In genomic region chr4:128884711-128885095, GRCm38 (mm10) we compare ENCODE assay signal across 7 mouse cellular contexts. TPM values are rescaled to one million over a fixed set of nuclear protein-coding genes. Genes with fewer than 3 reads are reported as not detected.
DNase-seq lines count a peak whose midpoint lies in the region; ATAC-seq and TF ChIP-seq lines count a peak whose summit lies in the region.

No protein-coding gene starts in this region.

- no peaks in the 10 kb centered on the region; the same call in 1 of the 2 replicates for H3K9me3 ChIP-seq in lung, embryonic 14.5 days (ENCODE audit: low read depth, low read length)
- no peaks in the 10 kb centered on the region for H3K9me3 ChIP-seq in forebrain, embryonic 15.5 days
- no peaks in the 10 kb centered on the region for H3K9me3 ChIP-seq in limb, embryonic 15.5 days
- H3K9me3 ChIP-seq in stomach, embryonic 14.5 days (ENCODE audit: control insufficient read depth, low read depth, low read length), result peaks cover 5% of the 10 kb centered on the region; the same call in 1 of the 2 replicates

- no peak for TF ChIP-seq CTCF in lung, embryonic 14.5 days (IDR thresholded peaks at IDR 0.05; ENCODE audit: low read depth)

- ATAC-seq in lung, embryonic 14.5 days (ENCODE audit: insufficient read depth), result 0 out of 2 replicates have a peak, but pooled peaks have one; percentile 3
- ATAC-seq in forebrain, embryonic 15.5 days (replicated peaks), result no peak; the same call in 1 of the 2 replicates
- ATAC-seq in limb, embryonic 15.5 days (ENCODE audit: insufficient number of reproducible peaks, low FRiP score, low TSS enrichment, low read depth), result no peak
- 0 out of 2 replicates have a peak, but pooled peaks have one; percentile 29 for ATAC-seq in stomach, embryonic 14.5 days (ENCODE audit: insufficient number of reproducible peaks, insufficient read depth, low FRiP score, low read depth)

- H3K4me1 ChIP-seq in lung, embryonic 14.5 days (ENCODE audit: insufficient read depth), result peaks cover 5% of the 10 kb centered on the region
- peaks cover 35% of the 10 kb centered on the region for H3K4me1 ChIP-seq in forebrain, embryonic 15.5 days
- H3K4me1 ChIP-seq in limb, embryonic 15.5 days, result peaks cover 27% of the 10 kb centered on the region
- H3K4me1 ChIP-seq in stomach, embryonic 14.5 days (ENCODE audit: control insufficient read depth, insufficient read depth, low read length), result peaks cover 13% of the 10 kb centered on the region; the same call in 1 of the 2 replicates

- H3K36me3 ChIP-seq in lung, embryonic 14.5 days (ENCODE audit: insufficient read depth), result no peaks in the 10 kb centered on the region
- H3K36me3 ChIP-seq in forebrain, embryonic 15.5 days, result no peaks in the 10 kb centered on the region
- peaks cover 6% of the 10 kb centered on the region; the same call in 1 of the 2 replicates for H3K36me3 ChIP-seq in limb, embryonic 15.5 days
- H3K36me3 ChIP-seq in stomach, embryonic 14.5 days (ENCODE audit: control insufficient read depth, insufficient read depth, low read length), result no peaks in the 10 kb centered on the region

- peak overlapping the region; percentile 55 for H3K9ac ChIP-seq in lung, embryonic 14.5 days
- peak overlapping the region; percentile 76 for H3K9ac ChIP-seq in forebrain, embryonic 15.5 days (replicated peaks)
- H3K9ac ChIP-seq in limb, embryonic 15.5 days, result no peak overlapping the region
- H3K9ac ChIP-seq in stomach, embryonic 14.5 days (replicated peaks; ENCODE audit: low read depth, low read length), result 0 out of 2 replicates have a peak overlapping the region, but pooled peaks have one; percentile 34

- no peak for DNase-seq in lung, embryonic 14.5 days
- DNase-seq in lung, adult 18-20 months, result no peak
- no peak for DNase-seq in adrenal gland, postnatal 36 days
- DNase-seq in gastrocnemius, postnatal 25 days, result no peak

- 42% methylated on average over 5 of the region's 5 CpGs for WGBS in lung, embryonic 14.5 days
- 56% methylated on average over 5 of the region's 5 CpGs for WGBS in forebrain, embryonic 15.5 days
- WGBS in limb, embryonic 15.5 days, result 49% methylated on average over 5 of the region's 5 CpGs
- WGBS in stomach, embryonic 14.5 days, result 45% methylated on average over 5 of the region's 5 CpGs

- H3K27me3 ChIP-seq in lung, embryonic 14.5 days (ENCODE audit: insufficient read depth, low read length), result no peaks in the 10 kb centered on the region
- H3K27me3 ChIP-seq in forebrain, embryonic 15.5 days, result no peaks in the 10 kb centered on the region
- no peaks in the 10 kb centered on the region for H3K27me3 ChIP-seq in limb, embryonic 15.5 days
- H3K27me3 ChIP-seq in stomach, embryonic 14.5 days (ENCODE audit: control insufficient read depth, insufficient read depth, low read length), result no peaks in the 10 kb centered on the region

- peak overlapping the region; percentile 99 for H3K4me2 ChIP-seq in lung, embryonic 14.5 days
- peak overlapping the region; percentile 98 for H3K4me2 ChIP-seq in forebrain, embryonic 15.5 days (replicated peaks)
- peak overlapping the region; percentile 97 for H3K4me2 ChIP-seq in limb, embryonic 15.5 days
- peak overlapping the region; percentile 95 for H3K4me2 ChIP-seq in stomach, embryonic 14.5 days (replicated peaks; ENCODE audit: low read depth, low read length)

- peak overlapping the region; percentile 71 for H3K4me3 ChIP-seq in lung, embryonic 14.5 days (ENCODE audit: low read depth, low read length)
- H3K4me3 ChIP-seq in forebrain, embryonic 15.5 days, result peak overlapping the region; percentile 65
- peak overlapping the region; percentile 86 for H3K4me3 ChIP-seq in limb, embryonic 15.5 days
- peak overlapping the region; percentile 68 for H3K4me3 ChIP-seq in stomach, embryonic 14.5 days (ENCODE audit: low read depth, low read length)

- H3K27ac ChIP-seq in lung, embryonic 14.5 days (ENCODE audit: low read depth), result no peak overlapping the region
- no peak overlapping the region for H3K27ac ChIP-seq in forebrain, embryonic 15.5 days (replicated peaks)
- no peak overlapping the region for H3K27ac ChIP-seq in limb, embryonic 15.5 days
- no peak overlapping the region for H3K27ac ChIP-seq in stomach, embryonic 14.5 days (ENCODE audit: low read length)

RNA-seq across cellular contexts. Expression of gene Trim62, which starts 1.3 kb away (rescaled TPM):
- polyA plus RNA-seq in lung, embryonic 14.5 days (2014; fragmentation: Nextera tagmentation; extraction: Ambion mirVana), result 8.4 and 8.5 TPM in 2 replicates
- 9.5 and 10.5 TPM in 2 replicates for polyA plus RNA-seq in forebrain, embryonic 15.5 days (2015; fragmentation: Nextera tagmentation; extraction: Ambion mirVana)
- polyA plus RNA-seq in limb, embryonic 15.5 days (2015; fragmentation: Nextera tagmentation; extraction: Ambion mirVana), result 5.5 and 5.7 TPM in 2 replicates
- 4.8 and 5.2 TPM in 2 replicates for polyA plus RNA-seq in stomach, embryonic 14.5 days (2014; fragmentation: Nextera tagmentation; extraction: Ambion mirVana)
- 10 to 100 TPM in 1 of 2 experiments, 1 to 10 TPM in 1; 8.1 to 12.0 TPM for total RNA-seq in adrenal gland, postnatal 36 days (2021)
- under 1 TPM; 0.59 to 0.88 TPM for total RNA-seq in gastrocnemius, postnatal 25 days (2021)

Comparison
In these comparisons a context has a peak if more than half of its experiments do, and no peak if none do; other contexts are left out.
1. ATAC-seq: peak in lung, embryonic 14.5 days (single experiment) and stomach, embryonic 14.5 days (single experiment); none in forebrain, embryonic 15.5 days (single experiment) and limb, embryonic 15.5 days (single experiment).
2. Peak in every context shown above with its lines, with median percentiles within 50 percentile points of each other: H3K4me2 ChIP-seq and H3K4me3 ChIP-seq.